In genomic region chr11:79229561-79230250, GRCm38 (mm10) we compare ENCODE assay signal across 7 mouse cellular contexts. TPM values are rescaled to one million over a fixed set of nuclear protein-coding genes. Genes with fewer than 3 reads are reported as not detected.
DNase-seq lines count a peak whose midpoint lies in the region.

No protein-coding gene starts in this region.

- DNase-seq in ovary, postnatal 36 days (ENCODE audit: low spot score), result peak; percentile 51
- no peak for DNase-seq in ovary, postnatal 10 days (ENCODE audit: low spot score)
- peak; percentile 69 for DNase-seq in cerebellum, adult 11 months
- DNase-seq in gastrocnemius, postnatal 10 days, result peak; percentile 41
- peak; percentile 57 for DNase-seq in kidney, postnatal 14 days
- no peak for DNase-seq in spleen, adult 12 weeks (ENCODE audit: low spot score)
- DNase-seq in right cerebral cortex, postnatal 25 days, result no peak

RNA-seq across cellular contexts. Expression of gene Wsb1, which starts 24.8 kb away (rescaled TPM):
- 10 to 100 TPM; 32.1 to 44.6 TPM for total RNA-seq in gastrocnemius, postnatal 10 days (2021)

Comparison
In these comparisons a context has a peak if more than half of its experiments do, and no peak if none do; other contexts are left out.
1. DNase-seq: peak in ovary, postnatal 36 days (single experiment), cerebellum, adult 11 months (single experiment), gastrocnemius, postnatal 10 days (single experiment) and kidney, postnatal 14 days (single experiment); none in ovary, postnatal 10 days (single experiment), spleen, adult 12 weeks (single experiment) and right cerebral cortex, postnatal 25 days (single experiment).